Mouse (Mus musculus): ENCODE measurements around the gene Kdm5d.

Kdm5d gene

DNA sequence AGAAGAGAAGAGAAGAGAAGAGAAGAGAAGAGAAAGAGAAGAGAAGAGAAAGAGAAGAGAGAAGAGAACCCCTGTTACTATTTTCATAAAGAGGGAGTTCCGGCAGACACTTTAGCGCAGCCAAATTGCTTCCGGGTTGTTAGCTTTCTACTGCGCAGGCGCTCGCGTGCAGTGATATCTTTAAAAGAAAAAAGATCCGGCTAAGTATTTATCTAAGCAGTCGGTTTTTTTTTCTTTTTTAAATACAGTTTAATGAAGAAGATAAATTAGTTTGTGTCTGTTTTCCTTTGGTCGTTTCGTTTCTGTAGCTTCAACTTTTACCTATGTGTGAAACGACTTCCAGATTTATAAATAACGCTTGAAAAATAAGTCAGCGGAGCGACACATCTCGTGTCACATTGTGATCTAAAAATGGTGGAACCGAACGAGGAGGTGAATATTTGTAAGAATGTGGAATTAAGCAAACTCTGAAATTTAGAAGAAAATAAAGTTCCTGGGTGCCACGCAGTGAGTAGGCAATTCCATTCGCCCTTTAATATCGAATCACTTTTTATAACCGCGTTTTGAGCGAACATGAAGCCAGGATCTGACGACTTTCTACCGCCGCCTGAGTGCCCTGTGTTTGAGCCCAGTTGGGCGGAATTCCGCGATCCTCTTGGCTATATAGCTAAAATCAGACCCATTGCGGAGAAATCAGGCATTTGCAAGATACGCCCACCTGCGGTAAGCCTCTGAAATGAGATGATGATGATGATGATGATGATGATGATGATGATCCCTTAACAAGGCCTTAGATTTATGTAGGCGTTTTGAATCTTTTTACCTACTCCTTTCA lies at the start of gene Kdm5d:
Gene Kdm5d, plus strand, starts transcription at position 396 of the 835 bp plus-strand sequence.
- DNase-seq (ENCODE audit: low read depth, low spot score): no peak

DNA sequence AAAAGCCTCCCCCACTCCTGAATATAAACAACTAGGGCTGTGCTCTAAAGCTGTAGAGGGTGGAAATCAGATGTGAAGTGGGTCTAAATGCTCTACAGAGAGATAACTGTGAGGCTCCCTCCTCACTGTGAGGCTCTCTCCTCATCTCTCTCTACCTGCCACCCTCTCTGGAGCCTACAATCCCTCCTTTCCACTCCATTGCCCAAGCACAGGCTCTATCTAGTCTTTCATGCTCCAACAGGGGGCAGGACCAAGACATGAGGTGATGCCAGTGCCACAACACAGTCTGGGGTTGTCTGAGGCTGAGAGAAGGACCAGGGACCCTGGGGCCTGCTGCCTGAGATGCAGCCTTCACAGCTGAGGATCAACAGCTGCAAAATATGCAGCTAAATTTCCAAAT lies 25.2 kb upstream of the Kdm5d start:
- DNase-seq (ENCODE audit: low read depth, low spot score): no peak

DNA sequence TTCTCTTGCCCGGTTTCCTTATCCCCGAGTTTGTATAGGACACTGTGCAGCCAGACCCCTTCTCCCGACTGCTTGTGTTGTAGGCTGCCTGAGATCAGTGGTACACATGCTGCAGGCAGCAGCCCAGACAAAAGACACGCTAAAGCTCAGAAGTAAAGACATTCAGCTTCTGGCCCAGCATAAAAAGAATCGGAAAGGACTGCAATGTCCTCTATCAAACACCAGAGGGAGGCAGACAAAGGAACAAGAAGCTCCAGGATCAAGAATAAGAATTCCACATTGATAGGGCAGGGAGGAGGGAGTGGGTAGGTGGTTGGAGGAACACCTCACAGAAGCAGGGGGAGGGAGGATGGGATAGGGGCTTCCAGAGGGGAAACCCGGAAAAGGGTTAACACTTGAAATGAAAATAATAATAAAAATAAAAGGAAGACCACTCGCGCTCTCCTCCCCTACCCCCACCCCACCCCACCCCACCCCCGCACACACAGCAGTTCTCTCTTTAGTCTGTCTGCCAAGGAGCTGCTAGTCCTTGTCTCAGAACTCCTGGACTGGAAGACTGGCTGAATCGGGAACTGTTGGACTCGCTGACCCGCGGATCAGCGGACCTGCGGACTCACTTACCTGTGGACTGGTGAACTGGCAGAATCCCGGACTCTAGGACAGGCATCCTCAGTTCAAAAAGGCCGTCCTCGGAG lies 24.6 kb upstream of the Kdm5d start:
- no peak for DNase-seq (ENCODE audit: low read depth, low spot score)

Data from A20 (cell line).